Mouse (Mus musculus) embryonic facial prominence, embryonic 15.5 days (tissue): ENCODE measurements at regions not wholly inside any gene's neighbourhood (a gene's known extent, or its start where the extent isn't known, plus 50 kb on each side); places are given as distances from the start of the nearest gene placed in this dataset. TPM values are rescaled to one million over a fixed set of nuclear protein-coding genes. Genes with fewer than 3 reads are reported as not detected.

Experiments
- ATAC-seq: fragments of 200-750 bp; cut with Nextera tagmentation; 2 replicates; pipeline ENCODE4 v1.8.0; 2017; ENCODE audit warnings: low read depth, moderate TSS enrichment; ENCODE audit not compliant: insufficient number of reproducible peaks, low FRiP score, low TSS enrichment
- H3K27ac ChIP-seq: fragments of 300-500 bp; sonication (generic); replicated peaks from 2 replicates; pipeline ENCODE4 v1.5.1; 2015; ENCODE audit warnings: mild to moderate bottlenecking, inconsistent platforms
- H3K27me3 ChIP-seq: fragments of 300-500 bp; sonication (generic); 2 replicates; pipeline ENCODE4 v1.6.1; 2015; ENCODE audit warnings: inconsistent platforms
- H3K36me3 ChIP-seq: fragments of 300-500 bp; sonication (generic); 2 replicates; pipeline ENCODE4 v1.6.1; 2015; ENCODE audit warnings: mild to moderate bottlenecking, inconsistent platforms
- H3K4me1 ChIP-seq: fragments of 300-500 bp; sonication (generic); 2 replicates; pipeline ENCODE4 v1.6.1; 2015; ENCODE audit warnings: inconsistent platforms
- H3K4me2 ChIP-seq: fragments of 300-500 bp; sonication (generic); replicated peaks from 2 replicates; pipeline ENCODE4 v1.6.1; 2015; ENCODE audit warnings: mild to moderate bottlenecking, inconsistent platforms
- H3K4me3 ChIP-seq: fragments of 300-500 bp; sonication (generic); replicated peaks from 2 replicates; pipeline ENCODE4 v1.5.1; 2015; ENCODE audit warnings: mild to moderate bottlenecking, inconsistent platforms
- H3K9ac ChIP-seq: fragments of 300-500 bp; sonication (generic); 2 replicates; pipeline ENCODE4 v1.6.1; 2015; ENCODE audit warnings: inconsistent platforms
- H3K9me3 ChIP-seq: fragments of 300-500 bp; sonication (generic); replicated peaks from 2 replicates; pipeline ENCODE4 v1.6.1; 2016; ENCODE audit warnings: inconsistent platforms
- WGBS: fragments of 180-500 bp; shearing (Covaris S2); methylation state at CpG from one replicate; pipeline ENCODE4 v1.1.7; 2015; 5-methylcytosine and 5-hydroxymethylcytosine counted together
- microRNA-seq: library from miRNA; unstranded; fragments of <30 nt; microRNA quantifications from one replicate; pipeline ENCODE4, GENCODE M21; 2016; ENCODE audit warnings: borderline number of aligned reads

DNA sequence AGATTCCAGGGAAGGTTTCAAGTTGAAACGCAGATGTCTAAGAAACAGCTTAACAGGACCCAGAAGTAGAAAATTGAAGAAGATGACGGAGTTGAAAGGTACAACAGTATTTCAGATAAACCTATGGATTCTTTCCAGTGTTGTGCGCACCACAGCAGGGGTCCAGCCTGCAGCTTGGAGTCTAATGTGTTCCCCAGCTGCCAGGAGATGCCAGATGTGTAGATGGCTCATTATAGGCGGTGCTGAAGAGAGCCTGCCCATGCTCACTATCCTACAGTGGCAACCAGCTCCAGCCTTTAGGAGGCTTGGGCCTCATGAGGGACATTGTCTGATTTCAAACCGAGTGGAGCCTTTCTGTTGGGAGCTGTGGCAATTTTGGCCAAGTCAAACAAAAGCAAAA lies 51.5 kb upstream of the Zfhx3 start:
- ATAC-seq: no peak

More for the DNA sequence above, 51.5 kb upstream of the Zfhx3 start:
- no peak overlapping the region for H3K4me2 ChIP-seq
- no peak overlapping the region for H3K27ac ChIP-seq
- H3K36me3 ChIP-seq: no peaks in the 10 kb centered on the region
- H3K27me3 ChIP-seq: no peaks in the 10 kb centered on the region
- peaks cover 21% of the 10 kb centered on the region for H3K4me1 ChIP-seq
- H3K4me3 ChIP-seq: no peak overlapping the region
- 52% methylated on average over 5 of the region's 5 CpGs for WGBS
- no peak overlapping the region for H3K9ac ChIP-seq
- H3K9me3 ChIP-seq: no peaks in the 10 kb centered on the region

Small RNA genes lying in the stretch of these regions (microRNA-seq; reads per million reads assigned to microRNA genes)
- gene Gm22825 (not detected), gene Gm23646 (not detected)
